ENCODE assay signal across 7 mouse cellular contexts in genomic region chr11:77980281-77981204, GRCm38 (mm10). TPM values are rescaled to one million over a fixed set of nuclear protein-coding genes. Genes with fewer than 3 reads are reported as not detected.
DNase-seq lines count a peak whose midpoint lies in the region; ATAC-seq lines count a peak whose summit lies in the region.

No protein-coding gene starts in this region.

- WGBS in embryonic facial prominence, embryonic 10.5 days = 36% methylated on average over 11 of the region's 11 CpGs
- 36% methylated on average over 11 of the region's 11 CpGs for WGBS in intestine, embryonic 15.5 days
- WGBS in liver, embryonic 12.5 days (ENCODE audit: insufficient replicate concordance) = 27% methylated on average over 11 of the region's 11 CpGs
- WGBS in neural tube, embryonic 15.5 days = 34% methylated on average over 11 of the region's 11 CpGs

- peaks cover 20% of the 10 kb centered on the region for H3K4me1 ChIP-seq in embryonic facial prominence, embryonic 10.5 days
- peaks cover 14% of the 10 kb centered on the region for H3K4me1 ChIP-seq in intestine, embryonic 15.5 days (replicated peaks)
- H3K4me1 ChIP-seq in liver, embryonic 12.5 days = peaks cover 23% of the 10 kb centered on the region
- peaks cover 22% of the 10 kb centered on the region for H3K4me1 ChIP-seq in neural tube, embryonic 15.5 days

- no peaks in the 10 kb centered on the region for H3K9me3 ChIP-seq in embryonic facial prominence, embryonic 10.5 days
- H3K9me3 ChIP-seq in intestine, embryonic 15.5 days = no peaks in the 10 kb centered on the region
- H3K9me3 ChIP-seq in liver, embryonic 12.5 days (replicated peaks) = no peaks in the 10 kb centered on the region
- no peaks in the 10 kb centered on the region for H3K9me3 ChIP-seq in neural tube, embryonic 15.5 days (replicated peaks)

- peaks cover 15% of the 10 kb centered on the region for H3K36me3 ChIP-seq in embryonic facial prominence, embryonic 10.5 days (replicated peaks)
- no peaks in the 10 kb centered on the region for H3K36me3 ChIP-seq in intestine, embryonic 15.5 days
- H3K36me3 ChIP-seq in liver, embryonic 12.5 days = peaks cover 4% of the 10 kb centered on the region
- peaks cover 25% of the 10 kb centered on the region for H3K36me3 ChIP-seq in neural tube, embryonic 15.5 days

- no peak overlapping the region for H3K9ac ChIP-seq in intestine, embryonic 15.5 days
- H3K9ac ChIP-seq in liver, embryonic 12.5 days = no peak overlapping the region
- H3K9ac ChIP-seq in neural tube, embryonic 15.5 days (replicated peaks) = peak overlapping the region; percentile 60; the same call in 1 of the 2 replicates

- H3K4me3 ChIP-seq in embryonic facial prominence, embryonic 10.5 days = no peak overlapping the region
- no peak overlapping the region for H3K4me3 ChIP-seq in intestine, embryonic 15.5 days (replicated peaks)
- peak overlapping the region; percentile 100 for H3K4me3 ChIP-seq in liver, embryonic 12.5 days
- H3K4me3 ChIP-seq in neural tube, embryonic 15.5 days (replicated peaks) = no peak overlapping the region; the same call in 1 of the 2 replicates

- H3K27me3 ChIP-seq in embryonic facial prominence, embryonic 10.5 days (replicated peaks; ENCODE audit: low read depth, poor library complexity, severe bottlenecking) = peaks cover 26% of the 10 kb centered on the region
- peaks cover 24% of the 10 kb centered on the region for H3K27me3 ChIP-seq in intestine, embryonic 15.5 days (replicated peaks)
- H3K27me3 ChIP-seq in liver, embryonic 12.5 days (replicated peaks) = peaks cover 37% of the 10 kb centered on the region
- peaks cover 15% of the 10 kb centered on the region; the same call in 1 of the 2 replicates for H3K27me3 ChIP-seq in neural tube, embryonic 15.5 days (replicated peaks)

- DNase-seq in ovary, postnatal 14 days (ENCODE audit: low spot score) = peak; percentile 45
- no peak for DNase-seq in ovary, adult 18-20 months (ENCODE audit: low spot score)
- peak; percentile 93 for DNase-seq in adipocyte (ENCODE audit: low spot score)
- DNase-seq in embryonic facial prominence, embryonic 10.5 days (ENCODE audit: low spot score) = peak; percentile 71

- H3K27ac ChIP-seq in embryonic facial prominence, embryonic 10.5 days (replicated peaks) = no peak overlapping the region
- no peak overlapping the region for H3K27ac ChIP-seq in intestine, embryonic 15.5 days
- H3K27ac ChIP-seq in liver, embryonic 12.5 days = peak overlapping the region; percentile 34; the same call in 1 of the 2 replicates
- peak overlapping the region; percentile 19; the same call in 1 of the 2 replicates for H3K27ac ChIP-seq in neural tube, embryonic 15.5 days (replicated peaks)

- no peak for ATAC-seq in intestine, embryonic 15.5 days
- no peak for ATAC-seq in liver, embryonic 12.5 days
- ATAC-seq in neural tube, embryonic 15.5 days (ENCODE audit: low FRiP score) = no peak

- H3K4me2 ChIP-seq in intestine, embryonic 15.5 days (replicated peaks) = peak overlapping the region; percentile 11; the same call in 1 of the 2 replicates
- H3K4me2 ChIP-seq in liver, embryonic 12.5 days = peak overlapping the region; percentile 85
- peak overlapping the region; percentile 60 for H3K4me2 ChIP-seq in neural tube, embryonic 15.5 days

RNA-seq across cellular contexts. Expression of gene Phf12, which starts 2.0 kb away (rescaled TPM):
- polyA plus RNA-seq in embryonic facial prominence, embryonic 10.5 days (2016; fragmentation: Nextera tagmentation; extraction: Ambion mirVana) = 20.5 and 21.6 TPM in 2 replicates
- 12.8 and 13.5 TPM in 2 replicates for polyA plus RNA-seq in intestine, embryonic 15.5 days (2015; fragmentation: Nextera tagmentation; extraction: Ambion mirVana)
- 13.6 and 13.8 TPM in 2 replicates for polyA plus RNA-seq in liver, embryonic 12.5 days (2016; fragmentation: Nextera tagmentation; extraction: Ambion mirVana)
- polyA plus RNA-seq in neural tube, embryonic 15.5 days (2015; fragmentation: Nextera tagmentation; extraction: Ambion mirVana) = 14.6 and 16.9 TPM in 2 replicates

RNA-seq across cellular contexts. Expression of gene Sez6, which starts 49.9 kb away (rescaled TPM):
- 2.3 and 2.5 TPM in 2 replicates for polyA plus RNA-seq in embryonic facial prominence, embryonic 10.5 days (2016; fragmentation: Nextera tagmentation; extraction: Ambion mirVana)
- 0.95 and 1.2 TPM in 2 replicates for polyA plus RNA-seq in intestine, embryonic 15.5 days (2015; fragmentation: Nextera tagmentation; extraction: Ambion mirVana)
- polyA plus RNA-seq in liver, embryonic 12.5 days (2016; fragmentation: Nextera tagmentation; extraction: Ambion mirVana) = 0.05 TPM in 1 of 2 replicates, not detected in the other
- 101 and 123 TPM in 2 replicates for polyA plus RNA-seq in neural tube, embryonic 15.5 days (2015; fragmentation: Nextera tagmentation; extraction: Ambion mirVana)

RNA-seq across cellular contexts. Expression of gene Dhrs13, which starts 51.5 kb away (rescaled TPM):
- 12.8 and 13.2 TPM in 2 replicates for polyA plus RNA-seq in embryonic facial prominence, embryonic 10.5 days (2016; fragmentation: Nextera tagmentation; extraction: Ambion mirVana)
- 18.0 and 18.3 TPM in 2 replicates for polyA plus RNA-seq in intestine, embryonic 15.5 days (2015; fragmentation: Nextera tagmentation; extraction: Ambion mirVana)
- polyA plus RNA-seq in liver, embryonic 12.5 days (2016; fragmentation: Nextera tagmentation; extraction: Ambion mirVana) = 25.4 and 26.4 TPM in 2 replicates
- 48.2 and 55.3 TPM in 2 replicates for polyA plus RNA-seq in neural tube, embryonic 15.5 days (2015; fragmentation: Nextera tagmentation; extraction: Ambion mirVana)

RNA-seq across cellular contexts. Expression of gene Flot2, which starts 57.2 kb away (rescaled TPM):
- 57.8 and 60.9 TPM in 2 replicates for polyA plus RNA-seq in embryonic facial prominence, embryonic 10.5 days (2016; fragmentation: Nextera tagmentation; extraction: Ambion mirVana)
- 44.0 and 44.2 TPM in 2 replicates for polyA plus RNA-seq in intestine, embryonic 15.5 days (2015; fragmentation: Nextera tagmentation; extraction: Ambion mirVana)
- 31.7 and 32.0 TPM in 2 replicates for polyA plus RNA-seq in liver, embryonic 12.5 days (2016; fragmentation: Nextera tagmentation; extraction: Ambion mirVana)
- 121 and 132 TPM in 2 replicates for polyA plus RNA-seq in neural tube, embryonic 15.5 days (2015; fragmentation: Nextera tagmentation; extraction: Ambion mirVana)

Comparison
In these comparisons a context has a peak if more than half of its experiments do, and no peak if none do; other contexts are left out.
1. H3K27ac ChIP-seq: peak in liver, embryonic 12.5 days (single experiment) and neural tube, embryonic 15.5 days (single experiment); none in embryonic facial prominence, embryonic 10.5 days (single experiment) and intestine, embryonic 15.5 days (single experiment).
2. H3K4me2 ChIP-seq: peak in every context shown above with its lines; median percentile 85 in liver, embryonic 12.5 days; 60 in neural tube, embryonic 15.5 days; 11 in intestine, embryonic 15.5 days.
3. RNA of gene Sez6, which starts 49.9 kb away (polyA plus RNA-seq): 101 to 123 TPM in neural tube, embryonic 15.5 days; 2.3 to 2.5 TPM in embryonic facial prominence, embryonic 10.5 days, 0.95 to 1.2 TPM in intestine, embryonic 15.5 days and 0.05 TPM in liver, embryonic 12.5 days; every median in the first group is over 10 times any median in the second.